Mouse (Mus musculus): Measurements from ENCODE around the gene Trappc2l.
"Not testable (repeated sequence)": the region's sequence is repeated elsewhere in the genome, so short reads cannot be mapped to it uniquely, and the experiment has no call there.

Trappc2l gene

GRCm38 (mm10) chr8:122611295-122612133, at the start of gene Trappc2l, which contains the start of gene Galns:
Gene Trappc2l (plus strand): TSS chr8:122611640.
Gene Galns (minus strand): TSS chr8:122611463.
- DNase-seq (ENCODE audit: low spot score in 2 of 2) = peak; percentile 97

GRCm38 (mm10) chr8:122564363-122565352, 46.8 kb upstream of the Trappc2l start:
- DNase-seq (ENCODE audit: low spot score in 2 of 2) = no peak

GRCm38 (mm10) chr8:122566766-122567165, 44.7 kb upstream of the Trappc2l start:
- DNase-seq (ENCODE audit: low spot score in 2 of 2) = peak in 1 of 2 experiments; percentile 43

DNA sequence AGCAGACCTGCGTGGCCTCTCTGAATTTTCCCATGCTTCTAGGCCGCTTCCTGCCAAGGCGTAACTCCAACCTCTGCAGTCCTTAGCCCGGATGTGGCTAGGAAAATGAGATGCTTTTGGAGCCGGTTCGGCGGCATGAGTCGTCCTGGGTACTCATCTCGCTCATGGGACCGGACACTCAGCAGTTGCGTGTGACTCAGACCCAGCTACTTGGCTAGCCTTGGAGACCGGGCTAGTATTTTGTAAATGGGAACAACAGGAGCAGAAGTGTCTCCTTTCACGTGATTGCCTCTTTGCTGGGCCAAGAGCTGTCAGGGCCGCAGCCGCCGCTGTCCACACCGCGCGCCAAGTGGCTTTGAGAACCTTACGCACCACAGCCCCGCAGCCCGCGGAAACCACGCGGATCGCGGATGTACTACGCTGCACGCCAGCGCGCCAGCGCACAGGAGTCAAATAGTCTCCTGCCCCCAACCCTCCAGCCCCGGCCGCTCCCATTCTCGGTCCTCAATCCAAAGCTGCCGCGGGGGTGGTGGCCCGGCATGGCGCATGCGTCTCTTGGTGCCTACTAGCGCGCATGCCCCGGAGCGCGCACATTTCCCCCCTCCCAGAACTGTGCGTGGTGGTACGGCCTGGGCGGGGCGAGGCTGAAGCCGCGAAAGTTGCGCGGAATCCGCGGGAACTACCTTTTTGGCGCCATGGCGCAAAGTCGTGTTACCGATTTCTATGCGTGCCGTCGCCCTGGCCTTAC, 43.9 kb upstream of the Trappc2l start, which contains the start of gene Cdt1:
Gene Cdt1 (plus strand): TSS at position 655 of the 748 bp plus-strand sequence.
- peak; percentile 97 for DNase-seq (ENCODE audit: low spot score in 2 of 2)

DNA sequence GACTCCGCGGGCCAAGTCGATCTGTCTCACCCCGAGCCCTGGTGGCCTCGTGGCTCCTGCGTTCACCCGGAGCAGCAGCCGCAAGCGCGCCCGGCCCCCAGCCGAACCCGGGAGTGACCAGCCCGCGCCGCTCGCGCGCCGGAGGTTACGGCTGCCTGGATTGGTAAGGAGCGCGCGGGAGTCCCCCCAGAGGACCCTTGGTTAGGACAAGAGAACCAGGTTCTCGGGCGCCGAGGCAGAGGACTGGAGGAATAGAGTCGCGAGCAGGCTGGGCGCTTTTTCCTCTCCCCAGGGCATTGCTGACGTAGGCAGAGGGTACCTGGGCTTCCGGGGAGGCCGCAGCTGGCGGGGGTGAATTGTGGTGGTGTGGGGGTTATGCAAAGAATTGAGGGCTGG, 43.3 kb upstream of the Trappc2l start:
- DNase-seq (ENCODE audit: low spot score in 2 of 2) = no peak

- DNase-seq (ENCODE audit: low spot score in 2 of 2) = peak in 1 of 2 experiments; percentile 40
Observed at GRCm38 (mm10) chr8:122568881-122569309, 42.5 kb upstream of the Trappc2l start.

- DNase-seq (ENCODE audit: low spot score in 2 of 2) = no peak
Observed at GRCm38 (mm10) chr8:122569329-122569728, 42.1 kb upstream of the Trappc2l start.

DNA sequence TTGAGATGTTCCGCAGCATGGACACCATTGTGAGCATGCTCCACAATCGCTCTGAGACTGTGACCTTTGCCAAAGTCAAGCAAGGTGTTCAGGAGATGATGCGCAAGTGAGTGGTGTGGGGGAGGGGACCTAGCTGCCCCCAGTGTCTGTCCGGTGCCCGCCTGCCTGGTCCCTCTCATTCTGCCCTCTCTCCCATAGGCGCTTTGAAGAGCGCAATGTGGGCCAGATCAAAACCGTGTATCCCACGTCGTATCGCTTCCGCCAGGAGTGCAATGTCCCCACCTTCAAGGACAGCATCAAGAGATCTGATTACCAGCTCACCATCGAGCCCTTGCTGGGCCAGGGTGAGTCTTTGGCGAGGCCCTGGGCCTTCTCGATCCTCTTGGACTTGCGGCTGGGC, 41.4 kb upstream of the Trappc2l start:
- DNase-seq (ENCODE audit: low spot score in 2 of 2) = no peak

GRCm38 (mm10) chr8:122571153-122571552, 40.3 kb upstream of the Trappc2l start:
- DNase-seq (ENCODE audit: low spot score in 2 of 2) = no peak

GRCm38 (mm10) chr8:122571750-122572267, 39.6 kb upstream of the Trappc2l start:
- no peak for DNase-seq (ENCODE audit: low spot score in 2 of 2)

DNA sequence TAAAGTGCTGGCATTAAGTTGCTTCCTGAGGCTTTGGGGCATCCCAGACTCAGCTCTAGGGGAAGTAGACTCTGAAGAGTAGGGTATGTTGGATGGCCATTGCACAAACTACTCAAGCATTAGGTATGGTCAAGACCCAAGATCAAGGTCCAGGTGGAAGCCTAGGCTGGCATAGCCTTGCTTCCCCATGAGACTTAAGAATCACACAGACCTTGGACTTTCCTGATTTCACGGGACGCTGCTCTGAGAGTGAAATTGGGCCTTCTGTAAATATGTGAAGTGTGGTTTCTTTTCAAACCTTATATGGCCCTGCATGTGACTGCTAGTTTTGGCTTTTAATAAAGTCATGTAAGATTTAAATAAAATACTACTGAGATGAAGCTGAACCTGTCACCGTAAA, 38.7 kb upstream of the Trappc2l start:
- no peak for DNase-seq (ENCODE audit: low spot score in 2 of 2)

DNA sequence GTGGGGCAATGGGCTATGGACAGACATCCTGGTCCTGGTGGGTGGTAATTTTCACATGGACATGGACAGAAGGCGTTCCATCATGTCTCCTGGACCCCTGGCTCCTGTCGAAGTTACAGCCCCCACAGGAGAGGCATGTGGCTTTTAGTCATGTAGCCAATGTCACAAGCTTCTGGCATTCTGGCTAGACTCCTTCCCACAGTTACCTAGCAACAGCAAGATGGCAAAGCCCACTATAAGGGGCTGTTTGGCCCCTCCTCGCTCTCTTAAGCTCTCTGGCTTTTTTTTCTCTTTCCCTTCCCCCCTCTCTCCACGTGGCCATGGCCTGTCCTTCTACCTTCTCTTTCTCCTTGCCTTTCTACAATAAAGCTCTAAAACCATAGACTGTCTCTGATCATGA, 38.3 kb upstream of the Trappc2l start:
- DNase-seq (ENCODE audit: low spot score in 2 of 2) = not testable (repeated sequence)

- DNase-seq (ENCODE audit: low spot score in 2 of 2) = no peak
Observed at GRCm38 (mm10) chr8:122573577-122573976, 37.9 kb upstream of the Trappc2l start.

- DNase-seq (ENCODE audit: low spot score in 2 of 2) = no peak
Observed at GRCm38 (mm10) chr8:122574264-122574663, 37.2 kb upstream of the Trappc2l start.

GRCm38 (mm10) chr8:122574667-122575251, 36.7 kb upstream of the Trappc2l start:
- DNase-seq (ENCODE audit: low spot score in 2 of 2) = no peak

- no peak for DNase-seq (ENCODE audit: low spot score in 2 of 2)
Observed at GRCm38 (mm10) chr8:122575286-122575685, 36.2 kb upstream of the Trappc2l start.

DNA sequence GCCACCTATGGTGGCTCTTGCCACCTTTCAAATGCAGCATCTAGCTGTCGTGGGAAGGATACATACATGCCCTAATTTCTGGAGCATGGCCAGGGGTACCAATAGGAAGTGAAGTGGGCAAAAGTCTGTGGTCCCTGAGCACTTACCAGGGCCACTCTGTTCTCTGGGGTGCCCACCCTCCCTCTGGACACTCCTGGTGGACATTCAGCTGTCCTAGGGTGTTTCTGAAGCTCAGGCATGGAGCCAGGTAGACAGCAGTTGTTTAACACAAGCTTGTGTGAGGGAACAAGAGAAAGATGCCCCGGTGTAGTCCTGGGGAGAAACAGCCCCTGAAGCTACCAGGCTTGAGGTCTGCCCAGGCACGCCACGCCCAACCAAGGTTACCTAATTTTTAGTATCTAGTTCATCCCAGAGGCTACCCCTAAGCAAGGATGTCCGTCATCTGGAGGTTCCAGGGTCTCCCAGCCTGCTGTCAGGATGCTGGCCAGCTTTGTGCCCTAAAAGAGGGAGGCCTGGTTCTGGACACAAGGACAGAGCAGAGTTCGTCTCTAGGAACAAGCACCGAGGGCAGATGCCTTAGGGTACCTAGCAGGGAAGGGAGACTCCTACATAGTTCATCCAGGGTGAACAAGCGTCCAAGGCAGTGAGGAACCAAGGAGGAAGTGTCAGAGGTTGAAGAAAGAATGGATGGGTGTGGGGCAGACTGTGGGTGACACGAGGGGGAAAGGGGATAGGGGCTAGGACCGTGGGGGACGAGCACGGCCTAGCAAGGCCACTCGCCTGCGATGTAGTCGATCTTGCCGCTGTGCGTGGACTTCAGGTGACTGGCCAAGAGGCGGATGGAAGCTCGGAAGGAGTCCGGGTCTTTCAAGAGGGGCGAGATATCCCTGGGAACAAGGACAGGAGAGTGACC, 35.4 kb upstream of the Trappc2l start:
- no peak for DNase-seq (ENCODE audit: low spot score in 2 of 2)

DNA sequence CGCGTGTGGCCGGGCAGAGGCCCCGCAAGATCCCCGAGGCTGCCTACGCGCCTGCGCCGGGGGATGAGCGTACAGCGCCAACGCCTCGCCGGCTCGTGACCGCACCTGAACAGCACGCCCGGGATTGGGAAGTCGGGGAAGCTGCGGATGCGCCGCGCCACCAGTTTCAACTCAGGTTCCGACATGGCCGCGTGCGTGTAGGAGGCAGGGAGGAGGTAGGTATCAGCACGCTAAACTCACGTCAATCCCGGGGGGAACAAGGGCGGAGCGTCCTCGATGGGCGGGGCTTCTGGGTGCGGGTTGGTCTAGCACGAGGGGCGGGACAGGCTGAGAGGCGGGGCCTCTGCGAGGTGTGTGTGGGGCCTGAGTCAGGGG, 34.8 kb upstream of the Trappc2l start, which contains the start of gene Aprt:
Gene Aprt (minus strand): TSS at position 262 of the 375 bp plus-strand sequence.
- peak; percentile 95 to 96 for DNase-seq (ENCODE audit: low spot score in 2 of 2)

- DNase-seq (ENCODE audit: low spot score in 2 of 2) = no peak
Observed at GRCm38 (mm10) chr8:122577116-122577515, 34.3 kb upstream of the Trappc2l start.

- DNase-seq (ENCODE audit: low spot score in 2 of 2) = no peak
Observed at GRCm38 (mm10) chr8:122579196-122579595, 32.2 kb upstream of the Trappc2l start.
